Mouse (Mus musculus) hindbrain, postnatal 0 days (tissue): ENCODE results near the gene Rex2. TPM values are rescaled to one million over a fixed set of nuclear protein-coding genes. Genes with fewer than 3 reads are reported as not detected.
"Not testable (repeated sequence)": the region's sequence is repeated elsewhere in the genome, so short reads cannot be mapped to it uniquely, and the experiment has no call there.

Source experiments
- ATAC-seq: fragments of 200-750 bp; cut with Nextera tagmentation; 2 replicates; pipeline ENCODE4 v1.8.0; 2017; ENCODE audit warnings: mild to moderate bottlenecking, moderate TSS enrichment, moderate library complexity
- DNase-seq: peaks from one replicate; pipeline ENCODE4 v3.0.0-alpha.2; 2015; ENCODE audit warnings: low spot score
- H3K27ac ChIP-seq: fragments of 300-500 bp; sonication (generic); 2 replicates; pipeline ENCODE4 v1.5.1; 2014; ENCODE audit warnings: mild to moderate bottlenecking
- H3K27me3 ChIP-seq: fragments of 300-500 bp; sonication (generic); 2 replicates; pipeline ENCODE4 v1.6.1; 2014; ENCODE audit warnings: low read length, mixed read lengths; ENCODE audit not compliant: insufficient read depth
- H3K36me3 ChIP-seq: fragments of 300-500 bp; sonication (generic); 2 replicates; pipeline ENCODE4 v1.6.1; 2014; ENCODE audit warnings: low read length, mixed read lengths; ENCODE audit not compliant: insufficient read depth
- H3K4me1 ChIP-seq: fragments of 300-500 bp; sonication (generic); 2 replicates; pipeline ENCODE4 v1.6.1; 2014; ENCODE audit warnings: antibody characterized with exemption, low read length, mixed read lengths; ENCODE audit not compliant: insufficient read depth
- H3K4me2 ChIP-seq: fragments of 300-500 bp; sonication (generic); 2 replicates; pipeline ENCODE4 v1.6.1; 2014; ENCODE audit warnings: low read depth, mild to moderate bottlenecking, low read length, moderate library complexity, mixed read lengths
- H3K4me3 ChIP-seq: fragments of 300-500 bp; sonication (generic); 2 replicates; pipeline ENCODE4 v1.5.1; 2014; ENCODE audit warnings: low read length
- H3K9ac ChIP-seq: fragments of 300-500 bp; sonication (generic); replicated peaks from 2 replicates; pipeline ENCODE4 v1.6.1; 2014; ENCODE audit warnings: mild to moderate bottlenecking, low read length, moderate library complexity, mixed read lengths
- H3K9me3 ChIP-seq: fragments of 300-500 bp; sonication (generic); 2 replicates; pipeline ENCODE4 v1.6.1; 2016; ENCODE audit warnings: low read length, mixed read lengths
- WGBS: fragments of 180-500 bp; shearing (Covaris S2); extraction: QIAGEN DNeasy Blood & Tissue Kit; methylation state at CpG from one replicate; pipeline ENCODE4 v1.1.7; 2014; 5-methylcytosine and 5-hydroxymethylcytosine counted together
- polyA plus RNA-seq: library from polyadenylated mRNA; unstranded; fragments of >200 nt; fragmentation: Nextera tagmentation; extraction: Ambion mirVana; gene quantifications from 2 replicates; pipeline ENCODE4 v1.2.1, GENCODE M21; 2015
- total RNA-seq: library from RNA; depleted of rRNA; stranded (reverse); fragments of >200 nt; gene quantifications from 2 replicates; pipeline ENCODE4 v1.2.3, GENCODE M21; 2014; rRNA removed

Gene Rex2
- not detected in 2 replicates for total RNA-seq
- polyA plus RNA-seq, result not detected in 2 replicates

DNA sequence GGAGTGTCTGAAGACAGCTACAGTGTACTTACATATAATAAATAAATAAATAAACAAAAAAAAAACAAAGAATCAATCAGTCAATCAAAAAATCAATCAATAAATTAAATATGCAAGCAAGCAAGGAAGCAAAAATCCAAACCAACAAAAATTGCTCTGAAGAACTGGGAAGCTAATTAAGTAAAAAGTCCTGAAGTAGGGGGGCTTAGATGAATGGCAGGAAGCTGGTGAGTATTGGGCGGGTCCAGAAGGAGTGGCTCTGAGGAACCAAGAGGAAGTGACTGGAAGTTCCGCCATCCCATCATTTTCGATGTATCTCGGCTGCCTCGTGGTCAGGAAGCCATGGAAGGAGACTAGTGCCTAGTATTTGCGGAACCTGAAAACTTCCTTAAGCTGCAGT, at the start of gene Rex2:
TSS of gene Rex2 (plus strand) at position 301 of the 400 bp plus-strand sequence.
- not testable (repeated sequence) for H3K27ac ChIP-seq, H3K27me3 ChIP-seq, H3K9ac ChIP-seq, H3K4me1 ChIP-seq, H3K9me3 ChIP-seq, DNase-seq, ATAC-seq, H3K4me3 ChIP-seq, H3K4me2 ChIP-seq, H3K36me3 ChIP-seq
- WGBS, result no CpG with 5 or more reads among the region's 6 CpGs

DNA sequence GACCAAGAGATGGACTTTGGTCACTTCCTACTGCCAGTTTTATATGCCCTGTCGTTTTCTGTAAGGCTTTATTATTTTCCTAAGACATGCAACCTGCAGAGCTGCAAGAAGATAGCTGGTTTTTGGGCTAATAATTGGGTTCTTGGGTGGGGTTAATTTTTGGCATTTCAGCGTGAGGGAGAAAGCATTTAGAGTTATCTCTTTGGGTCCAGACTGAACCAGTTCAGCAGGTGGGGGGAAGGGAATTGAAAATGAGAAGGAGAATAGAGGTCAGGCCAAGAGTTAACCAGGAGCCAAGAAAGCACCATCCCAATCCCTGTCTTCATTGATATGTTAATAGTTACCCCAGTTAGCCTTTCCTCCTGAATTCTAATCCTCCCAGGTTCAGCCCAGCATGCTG, 45.1 kb upstream of the Rex2 start:
- not testable (repeated sequence) for H3K4me2 ChIP-seq, H3K36me3 ChIP-seq, H3K4me3 ChIP-seq, H3K27me3 ChIP-seq, H3K4me1 ChIP-seq, H3K9ac ChIP-seq, DNase-seq, ATAC-seq, H3K9me3 ChIP-seq, H3K27ac ChIP-seq
- WGBS, result 18% methylated on average over 2 of the region's 2 CpGs

DNA sequence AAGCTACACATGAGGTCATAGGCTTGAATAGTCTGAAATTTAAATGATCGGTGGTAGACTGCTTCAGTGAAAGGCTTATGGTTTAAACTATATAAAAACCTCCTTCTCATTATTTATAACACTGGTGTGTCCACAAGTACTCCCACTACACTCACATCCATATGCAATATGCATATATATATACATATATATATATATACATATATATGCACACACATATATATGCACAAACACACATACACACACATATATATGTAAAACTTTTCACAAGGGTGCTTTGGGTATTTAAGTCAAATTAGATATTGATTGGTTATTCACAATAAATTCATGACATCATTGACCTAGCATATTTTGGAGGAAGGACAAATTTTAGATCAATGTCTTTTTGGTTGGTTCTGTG, 3.2 kb upstream of the Rex2 start:
- not testable (repeated sequence) for H3K9ac ChIP-seq, H3K27me3 ChIP-seq, H3K36me3 ChIP-seq, H3K27ac ChIP-seq, DNase-seq, ATAC-seq, H3K4me2 ChIP-seq, H3K4me3 ChIP-seq, H3K4me1 ChIP-seq, H3K9me3 ChIP-seq
- WGBS, result no CpG with 5 or more reads among the region's 1 CpGs

DNA sequence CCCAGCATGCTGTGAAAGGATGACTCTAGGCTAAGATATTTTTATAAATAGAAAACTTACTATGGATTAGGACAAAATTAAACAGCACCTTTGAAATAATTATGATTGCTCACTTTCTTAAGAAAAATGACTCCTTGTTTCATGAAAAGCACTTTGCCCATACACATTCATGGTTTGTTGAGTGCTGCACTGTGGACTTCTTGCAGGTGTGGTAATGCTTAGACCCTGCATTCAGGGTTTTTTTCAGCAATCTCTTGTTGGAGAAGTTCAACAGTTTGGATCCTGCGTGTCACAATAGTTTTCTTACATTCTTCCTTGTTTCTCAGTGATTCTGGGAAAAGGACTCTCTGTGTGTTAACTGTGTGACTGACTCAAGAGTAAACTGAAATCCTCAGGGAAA, 4.7 kb downstream of the Rex2 start:
- not testable (repeated sequence) for H3K4me2 ChIP-seq, H3K9ac ChIP-seq, DNase-seq, H3K9me3 ChIP-seq, H3K27me3 ChIP-seq, H3K36me3 ChIP-seq, H3K4me3 ChIP-seq, H3K27ac ChIP-seq, ATAC-seq, H3K4me1 ChIP-seq
- 55% methylated on average over 1 of the region's 1 CpGs for WGBS

DNA sequence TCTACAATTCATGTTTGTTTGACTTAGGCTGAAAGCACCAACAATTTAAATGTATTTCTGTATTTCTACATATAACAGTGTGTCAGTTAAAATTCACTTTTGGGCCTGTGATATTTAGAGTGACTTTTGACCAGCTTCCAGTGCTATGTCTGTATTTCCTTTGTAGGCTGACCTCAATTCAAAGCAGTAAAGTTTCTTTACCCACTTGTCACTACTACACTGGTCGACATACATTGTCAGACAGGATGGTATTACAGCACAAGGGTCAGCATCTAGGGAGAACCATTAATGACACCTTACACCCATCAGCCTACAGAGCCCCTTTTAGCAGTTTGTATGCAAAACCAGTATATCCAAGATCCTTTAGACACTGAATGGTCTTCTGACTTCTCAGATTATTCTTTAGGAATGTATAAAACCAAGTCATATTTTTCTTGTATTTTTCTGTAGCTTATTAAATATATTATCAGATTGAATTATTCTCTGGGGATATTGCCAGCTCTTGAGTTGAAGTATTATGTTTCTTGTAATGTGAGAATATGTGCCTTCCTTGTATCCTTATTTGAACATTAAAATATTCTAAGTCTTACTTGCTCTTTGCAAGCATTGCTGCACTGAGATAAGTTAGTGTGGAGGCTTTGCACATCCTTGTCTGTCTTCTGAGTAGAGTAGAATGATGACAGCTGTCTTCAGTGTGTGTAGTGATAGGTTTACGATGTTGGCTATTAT, 9.8 kb downstream of the Rex2 start:
- 87% methylated on average over 1 of the region's 2 CpGs for WGBS
- not testable (repeated sequence) for ATAC-seq

DNA sequence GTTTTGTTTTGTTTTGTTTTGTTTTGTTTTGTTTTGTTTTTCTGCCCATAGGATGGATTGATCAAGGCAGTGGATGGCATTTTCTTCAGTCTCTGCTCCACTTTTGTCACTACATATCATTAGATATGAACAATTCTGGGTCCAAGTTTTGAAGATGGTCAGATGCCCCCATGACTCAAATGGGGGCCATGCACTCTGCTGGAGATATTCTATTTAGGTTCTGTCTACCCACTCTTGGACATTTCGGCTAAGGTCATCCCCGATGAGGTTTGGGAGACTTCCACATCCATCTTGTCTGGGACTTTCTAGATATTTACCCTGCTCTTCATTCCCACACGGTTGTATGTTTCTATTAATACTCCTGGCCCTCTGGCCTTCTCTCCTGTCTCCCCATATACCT, 42.1 kb downstream of the Rex2 start:
- not testable (repeated sequence) for H3K9ac ChIP-seq, ATAC-seq, DNase-seq, H3K36me3 ChIP-seq, H3K27ac ChIP-seq, H3K4me3 ChIP-seq, H3K27me3 ChIP-seq, H3K9me3 ChIP-seq, H3K4me2 ChIP-seq, H3K4me1 ChIP-seq
- WGBS, result 94% methylated on average over 2 of the region's 3 CpGs

More for the DNA sequence above, 9.8 kb downstream of the Rex2 start:
- H3K9me3 ChIP-seq, DNase-seq, H3K9ac ChIP-seq, H3K36me3 ChIP-seq, H3K27ac ChIP-seq, H3K4me2 ChIP-seq, H3K4me1 ChIP-seq, H3K4me3 ChIP-seq, H3K27me3 ChIP-seq: not testable (repeated sequence)

DNA sequence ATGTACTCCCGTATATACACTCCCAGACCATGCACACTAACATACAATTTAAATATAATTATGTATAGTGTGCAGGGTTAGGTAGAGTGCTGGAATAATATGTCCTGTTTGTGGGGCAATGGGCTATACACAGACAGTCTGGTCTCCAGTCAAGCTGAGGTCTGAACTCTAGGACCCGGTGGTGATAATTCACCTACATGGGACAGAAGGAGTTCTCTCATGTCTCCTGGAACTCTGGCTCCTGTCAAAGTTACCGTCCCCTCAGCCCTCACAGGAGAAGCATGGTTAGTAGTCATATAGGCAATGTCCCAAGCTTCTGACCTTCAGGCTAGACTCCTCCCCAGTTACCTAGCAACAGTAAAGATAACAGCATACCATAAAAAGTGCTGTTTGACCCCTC, 44.2 kb downstream of the Rex2 start:
- H3K4me2 ChIP-seq, H3K27me3 ChIP-seq, H3K9ac ChIP-seq, H3K4me3 ChIP-seq, H3K9me3 ChIP-seq, H3K36me3 ChIP-seq, ATAC-seq, H3K4me1 ChIP-seq, DNase-seq, H3K27ac ChIP-seq: not testable (repeated sequence)
- 83% methylated on average over 2 of the region's 3 CpGs for WGBS

DNA sequence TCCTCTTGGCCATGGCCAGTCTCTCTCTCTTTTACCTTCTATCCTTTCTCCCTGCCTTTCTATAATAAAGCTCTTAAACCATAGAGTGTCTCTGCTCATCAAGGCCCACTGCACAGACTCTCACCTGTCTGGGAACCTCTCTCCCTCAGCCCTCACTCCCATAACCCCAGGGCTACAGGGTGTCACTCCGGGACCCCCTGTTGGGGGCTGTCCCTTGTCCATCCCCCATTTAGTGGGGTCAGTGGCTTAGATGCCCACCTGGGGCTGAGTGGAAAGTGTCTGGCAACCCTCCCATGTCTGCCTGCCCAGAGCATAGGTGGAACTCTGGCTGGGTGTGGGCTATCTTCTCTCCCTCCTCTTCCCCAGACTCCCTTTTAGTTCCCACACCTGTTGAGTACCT, 44.7 kb downstream of the Rex2 start:
- H3K4me3 ChIP-seq, H3K9ac ChIP-seq, DNase-seq, H3K4me1 ChIP-seq, H3K36me3 ChIP-seq, ATAC-seq, H3K27me3 ChIP-seq, H3K4me2 ChIP-seq, H3K9me3 ChIP-seq, H3K27ac ChIP-seq: not testable (repeated sequence)
- 93% methylated on average over 1 of the region's 1 CpGs for WGBS

DNA sequence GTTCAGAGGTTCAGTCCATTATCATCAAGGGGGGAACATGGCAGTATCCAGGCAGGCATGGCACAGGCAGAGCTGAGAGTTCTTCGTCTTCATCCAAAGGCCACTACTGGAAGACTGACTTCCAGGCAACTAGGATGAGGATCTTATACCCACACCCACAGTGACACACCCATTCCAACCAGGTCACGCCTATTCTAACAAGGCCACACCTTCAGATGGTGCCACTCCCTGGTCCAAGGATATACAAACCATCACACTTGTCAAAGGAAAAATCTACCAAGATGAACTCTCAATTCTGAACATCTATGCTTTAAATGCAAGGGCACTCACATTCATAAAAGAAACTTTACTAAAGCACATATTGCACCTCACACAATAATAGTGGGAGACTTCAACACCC, 74.0 kb downstream of the Rex2 start:
- H3K4me1 ChIP-seq, H3K4me2 ChIP-seq, H3K9me3 ChIP-seq, H3K9ac ChIP-seq, H3K36me3 ChIP-seq, ATAC-seq, H3K4me3 ChIP-seq, DNase-seq, H3K27ac ChIP-seq, H3K27me3 ChIP-seq: not testable (repeated sequence)
- WGBS, result 66% methylated on average over 2 of the region's 2 CpGs
